Mouse (Mus musculus) megakaryocyte-erythroid progenitor cell, adult 5 weeks (primary cell): ENCODE measurements around the gene Zfp410. TPM values are rescaled to one million over a fixed set of nuclear protein-coding genes. Genes with fewer than 3 reads are reported as not detected.

Experiments
- polyA plus RNA-seq: library from polyadenylated mRNA; stranded (reverse); fragments of >175 nt; gene quantifications from 2 replicates; pipeline ENCODE4 v1.2.3, GENCODE M21; 2012

The Zfp410 gene
- polyA plus RNA-seq, result 1.6 and 3.0 TPM in 2 replicates

DNA sequence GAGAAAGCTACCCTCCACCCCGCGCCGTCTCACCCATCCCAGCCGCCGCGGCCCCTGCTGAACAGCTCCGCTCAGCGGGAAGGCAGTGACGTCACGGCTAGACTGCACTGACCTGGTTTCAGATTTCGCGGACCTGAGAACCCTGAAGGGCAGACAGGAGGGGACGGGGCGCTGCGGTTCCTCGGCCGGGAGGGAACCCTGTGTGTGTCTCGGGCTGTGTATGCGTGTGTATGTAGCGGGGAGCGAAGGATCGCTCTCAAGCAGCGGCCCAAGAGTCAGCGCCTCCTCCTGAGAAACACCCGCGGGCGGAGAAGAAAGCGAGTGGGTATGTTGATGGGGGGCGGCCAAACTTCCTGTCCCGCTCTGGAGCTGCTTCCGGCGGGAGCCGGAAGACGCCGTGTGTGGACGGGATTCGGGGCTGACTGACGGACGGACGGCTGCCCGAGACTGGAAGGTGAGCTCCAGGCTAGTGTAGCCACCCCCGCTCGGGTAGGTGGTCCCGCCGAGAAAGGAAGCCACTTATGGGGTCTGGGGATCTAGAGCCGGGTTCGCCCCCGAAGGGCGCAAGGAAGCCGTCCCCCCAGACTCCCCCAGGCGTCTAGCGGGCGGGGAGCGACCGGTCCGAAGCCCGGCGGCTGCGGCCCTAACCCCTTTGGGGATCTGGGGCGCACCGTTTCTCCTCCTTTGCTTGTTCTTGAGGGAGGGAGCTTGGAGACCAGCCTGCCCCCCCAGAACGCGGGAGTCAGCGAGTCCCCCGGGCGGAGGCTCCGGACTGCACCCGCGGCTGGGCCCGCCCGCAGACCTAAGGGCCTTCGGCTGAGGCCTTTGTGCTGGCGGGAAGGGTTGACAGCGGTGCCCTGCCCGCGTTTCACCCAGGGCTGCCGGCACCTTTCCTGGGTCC is at the start of gene Zfp410:
Gene Zfp410 (plus strand): TSS at position 132 of the 901 bp plus-strand sequence.

DNA sequence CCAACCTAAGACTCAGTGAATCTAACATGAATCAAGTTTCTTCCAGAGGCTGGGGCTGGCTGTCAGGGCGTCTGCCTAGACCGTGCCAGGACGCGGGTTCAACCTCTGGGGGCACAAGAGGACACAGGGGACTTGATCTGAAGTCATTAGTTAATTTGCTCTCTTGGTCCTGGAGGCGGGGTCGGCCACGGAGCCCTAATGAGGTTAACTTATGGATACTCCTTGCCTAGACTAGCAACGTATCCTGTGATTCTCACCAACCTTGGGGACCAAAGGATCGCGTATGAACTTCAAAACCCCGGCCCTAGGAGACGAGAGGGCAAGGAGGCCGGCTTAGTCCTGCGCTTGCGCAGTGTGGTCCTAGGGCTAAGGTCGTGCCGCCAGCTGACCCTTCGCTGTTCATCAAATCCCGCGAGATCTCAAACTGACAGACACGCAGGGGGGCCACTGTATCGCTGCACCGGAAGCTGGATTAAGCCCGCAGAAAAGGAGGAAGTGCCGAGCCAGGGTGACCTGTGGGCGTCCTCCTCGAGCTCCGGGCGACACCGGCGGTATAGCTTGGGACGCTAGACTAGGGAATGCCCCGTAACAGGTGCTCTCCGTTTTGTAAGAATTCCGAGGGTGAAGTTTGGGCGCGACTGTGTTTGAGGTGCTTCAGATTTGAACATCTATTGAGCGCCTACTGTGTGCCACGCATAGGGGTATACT is 31.6 kb upstream of the Zfp410 start, which contains the start of gene Ptgr2:
Gene Ptgr2 (plus strand): TSS at position 348 of the 708 bp plus-strand sequence.

DNA sequence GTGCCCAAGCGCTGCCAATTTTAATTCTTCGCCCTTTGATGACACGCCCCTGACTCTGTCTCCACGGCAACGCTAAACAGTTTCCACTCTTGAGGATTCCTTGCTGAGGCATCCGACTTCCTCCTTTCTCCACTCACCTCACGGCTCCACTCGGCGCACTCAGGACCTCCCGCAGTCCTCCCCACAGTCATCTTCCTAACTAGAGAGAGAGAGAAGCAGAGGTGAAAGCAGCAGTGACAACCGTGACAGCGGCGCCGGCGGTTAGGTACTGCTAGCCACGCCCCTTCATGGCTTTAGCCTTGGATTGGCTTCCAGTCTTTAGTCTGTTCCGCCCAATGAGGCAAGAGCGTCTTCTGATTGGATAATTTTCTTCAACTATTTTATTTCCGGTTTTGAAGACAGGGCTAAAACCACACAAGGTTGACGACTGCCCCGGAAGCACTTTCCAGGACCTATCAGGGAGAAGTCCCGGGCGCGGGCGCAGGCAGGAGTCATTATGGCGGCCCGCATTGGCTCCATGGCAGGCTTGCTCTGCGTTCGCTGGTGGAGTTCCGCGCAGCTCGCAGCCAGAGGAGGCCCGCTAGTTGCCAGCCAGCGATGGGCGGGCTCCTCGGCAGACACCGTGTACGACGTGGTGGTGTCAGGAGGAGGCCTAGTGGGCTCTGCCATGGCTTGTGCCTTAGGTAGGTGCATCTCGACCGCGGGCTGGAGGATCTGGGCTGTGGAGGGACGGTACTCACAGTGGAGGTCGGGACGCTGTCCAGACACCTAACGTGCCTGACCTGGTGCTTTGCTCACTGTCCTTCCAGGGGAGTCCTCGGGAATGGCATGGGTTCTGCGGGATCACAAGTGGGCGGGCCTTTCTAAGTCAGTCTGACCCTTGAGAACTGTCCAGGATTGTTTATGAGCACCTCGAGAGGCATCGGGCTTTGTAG is 45.2 kb downstream of the Zfp410 start, which contains the start of the genes Coq6 and Fam161b:
Gene Coq6 (plus strand): TSS at position 103 of the 935 bp plus-strand sequence.
Gene Fam161b (minus strand): TSS at position 279 of the 935 bp plus-strand sequence.

Other genes with a start within 250 kb of the Zfp410 start
- not detected in 2 replicates for gene Acot5, start 247.5 kb upstream of the Zfp410 start, polyA plus RNA-seq
- 0.34 and 0.37 TPM in 2 replicates for gene Acot6, start 216.2 kb upstream of the Zfp410 start, polyA plus RNA-seq
- gene Dnal1, start 202.5 kb upstream of the Zfp410 start, polyA plus RNA-seq, result 0.03 and 0.10 TPM in 2 replicates
- 0.11 and 0.38 TPM in 2 replicates for gene Pnma1, start 168.4 kb upstream of the Zfp410 start, polyA plus RNA-seq
- 73.5 and 102 TPM in 2 replicates for gene Elmsan1, start 98.0 kb upstream of the Zfp410 start, polyA plus RNA-seq
- 2.2 and 4.7 TPM in 2 replicates for gene Ptgr2, start 31.6 kb upstream of the Zfp410 start, polyA plus RNA-seq
- gene Coq6, start 44.8 kb downstream of the Zfp410 start, polyA plus RNA-seq, result 9.3 and 10.3 TPM in 2 replicates
- 0.27 and 0.35 TPM in 2 replicates for gene Fam161b, start 45.0 kb downstream of the Zfp410 start, polyA plus RNA-seq
- gene Entpd5, start 92.2 kb downstream of the Zfp410 start, polyA plus RNA-seq, result 3.1 and 3.5 TPM in 2 replicates
- 1.1 and 1.7 TPM in 2 replicates for gene Bbof1, start 92.2 kb downstream of the Zfp410 start, polyA plus RNA-seq
- gene Rnf113a2, start 100.3 kb downstream of the Zfp410 start, polyA plus RNA-seq, result 31.4 and 37.9 TPM in 2 replicates
- gene Aldh6a1, start 134.2 kb downstream of the Zfp410 start, polyA plus RNA-seq, result 1.2 and 1.5 TPM in 2 replicates
- gene Lin52, start 134.6 kb downstream of the Zfp410 start, polyA plus RNA-seq, result 0.70 and 0.90 TPM in 2 replicates